Mouse (Mus musculus) midbrain, embryonic 16.5 days (tissue): Measurements from ENCODE around the gene Palld. TPM values are rescaled to one million over a fixed set of nuclear protein-coding genes. Genes with fewer than 3 reads are reported as not detected.

Experiments used
- ATAC-seq: fragments of 200-750 bp; cut with Nextera tagmentation; 2 replicates; pipeline ENCODE4 v1.8.0; 2017; ENCODE audit warnings: moderate TSS enrichment
- H3K27ac ChIP-seq: fragments of 300-500 bp; sonication (generic); 2 replicates; pipeline ENCODE4 v1.5.1; 2014; ENCODE audit warnings: mild to moderate bottlenecking, low read length, mixed read lengths
- H3K27me3 ChIP-seq: fragments of 300-500 bp; sonication (generic); 2 replicates; pipeline ENCODE4 v1.6.1; 2014; ENCODE audit warnings: low read depth, low read length, mixed read lengths; ENCODE audit not compliant: control insufficient read depth, insufficient read depth
- H3K36me3 ChIP-seq: fragments of 300-500 bp; sonication (generic); 2 replicates; pipeline ENCODE4 v1.6.1; 2014; ENCODE audit warnings: mild to moderate bottlenecking, low read length, moderate library complexity, mixed read lengths; ENCODE audit not compliant: control insufficient read depth, insufficient read depth
- H3K4me1 ChIP-seq: fragments of 300-500 bp; sonication (generic); 2 replicates; pipeline ENCODE4 v1.6.1; 2014; ENCODE audit warnings: mild to moderate bottlenecking, low read length, mixed read lengths; ENCODE audit not compliant: control insufficient read depth, insufficient read depth
- H3K4me2 ChIP-seq: fragments of 300-500 bp; sonication (generic); 2 replicates; pipeline ENCODE4 v1.6.1; 2014; ENCODE audit warnings: mild to moderate bottlenecking, low read length, mixed read lengths
- H3K4me3 ChIP-seq: fragments of 300-500 bp; sonication (generic); 2 replicates; pipeline ENCODE4 v1.5.1; 2014; ENCODE audit warnings: low read depth, mild to moderate bottlenecking, low read length, moderate library complexity, mixed read lengths
- H3K9ac ChIP-seq: fragments of 300-500 bp; sonication (generic); 2 replicates; pipeline ENCODE4 v1.6.1; 2014; ENCODE audit warnings: low read depth, low read length, mixed read lengths
- H3K9me3 ChIP-seq: fragments of 300-500 bp; sonication (generic); replicated peaks from 2 replicates; pipeline ENCODE4 v1.6.1; 2014; ENCODE audit warnings: mild to moderate bottlenecking, low read length, mixed read lengths; ENCODE audit not compliant: control insufficient read depth, poor library complexity, severe bottlenecking
- WGBS: fragments of 180-500 bp; shearing (Covaris S2); extraction: QIAGEN DNeasy Blood & Tissue Kit; methylation state at CpG from one replicate; pipeline ENCODE4 v1.1.7; 2014; 5-methylcytosine and 5-hydroxymethylcytosine counted together
- polyA plus RNA-seq: library from polyadenylated mRNA; unstranded; fragments of >200 nt; fragmentation: Nextera tagmentation; extraction: Ambion mirVana; gene quantifications from 2 replicates; pipeline ENCODE4 v1.2.1, GENCODE M21; 2015

The Palld gene
- polyA plus RNA-seq, 1 experiment from 2014 or later, result 15.4 TPM

GRCm38 (mm10) chr8:61681217-61681616 is 221.3 kb downstream of the Palld start:
- H3K27me3 ChIP-seq, result no peaks in the 10 kb centered on the region
- H3K4me2 ChIP-seq, result no peak overlapping the region
- ATAC-seq, result no peak
- no peak overlapping the region for H3K27ac ChIP-seq
- no peaks in the 10 kb centered on the region for H3K4me1 ChIP-seq
- no peaks in the 10 kb centered on the region for H3K9me3 ChIP-seq
- WGBS, result 93% methylated on average over 3 of the region's 3 CpGs
- no peaks in the 10 kb centered on the region for H3K36me3 ChIP-seq
- H3K4me3 ChIP-seq, result no peak overlapping the region
- H3K9ac ChIP-seq, result no peak overlapping the region

- Histone ChIP-seq H3K4me3 (no peak overlapping the region), H3K4me1 (no peaks in the 10 kb centered on the region), H3K4me2 (no peak overlapping the region), H3K36me3 (no peaks in the 10 kb centered on the region), H3K27ac (no peak overlapping the region), H3K9ac (no peak overlapping the region), H3K9me3 (no peaks in the 10 kb centered on the region), H3K27me3 (no peaks in the 10 kb centered on the region)
- WGBS, result 85% methylated on average over 5 of the region's 5 CpGs
- ATAC-seq, result no peak
These were observed 225.3 kb downstream of the Palld start for GRCm38 (mm10) chr8:61677227-61677626.

GRCm38 (mm10) chr8:61671151-61671550 is 231.3 kb downstream of the Palld start:
- Histone ChIP-seq H3K27me3 (no peaks in the 10 kb centered on the region), H3K4me1 (peaks cover 3% of the 10 kb centered on the region; the same call in 1 of the 2 replicates), H3K4me2 (no peak overlapping the region)

DNA sequence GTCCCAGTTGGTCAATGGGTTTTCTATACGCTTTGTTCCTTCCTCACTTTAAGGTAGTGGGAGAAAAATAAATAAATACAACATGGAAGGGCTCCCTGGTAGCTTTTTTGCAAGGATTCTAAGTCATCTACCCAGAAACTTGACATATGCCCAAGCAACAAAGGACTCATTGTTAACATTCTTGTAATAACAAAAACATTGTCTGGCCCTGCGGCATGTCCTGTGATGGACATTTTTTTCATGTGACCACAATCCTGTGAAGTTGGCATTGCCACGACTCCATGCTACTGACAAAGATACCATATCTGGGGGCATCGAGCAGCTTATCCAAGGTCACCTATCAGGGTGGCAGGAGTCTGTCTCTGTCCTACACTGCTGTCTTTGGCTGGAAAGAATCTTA is 232.1 kb downstream of the Palld start:
- Histone ChIP-seq H3K27ac (no peak overlapping the region), H3K4me3 (no peak overlapping the region), H3K4me2 (no peak overlapping the region), H3K27me3 (no peaks in the 10 kb centered on the region), H3K4me1 (peaks cover 3% of the 10 kb centered on the region; the same call in 1 of the 2 replicates), H3K36me3 (no peaks in the 10 kb centered on the region), H3K9me3 (no peaks in the 10 kb centered on the region), H3K9ac (no peak overlapping the region)
- WGBS, result 68% methylated on average over 4 of the region's 4 CpGs
- no peak for ATAC-seq

More at GRCm38 (mm10) chr8:61671151-61671550, 231.3 kb downstream of the Palld start:
- Histone ChIP-seq H3K9me3 (no peaks in the 10 kb centered on the region), H3K4me3 (no peak overlapping the region), H3K9ac (no peak overlapping the region), H3K36me3 (no peaks in the 10 kb centered on the region), H3K27ac (no peak overlapping the region)
- no peak for ATAC-seq

DNA sequence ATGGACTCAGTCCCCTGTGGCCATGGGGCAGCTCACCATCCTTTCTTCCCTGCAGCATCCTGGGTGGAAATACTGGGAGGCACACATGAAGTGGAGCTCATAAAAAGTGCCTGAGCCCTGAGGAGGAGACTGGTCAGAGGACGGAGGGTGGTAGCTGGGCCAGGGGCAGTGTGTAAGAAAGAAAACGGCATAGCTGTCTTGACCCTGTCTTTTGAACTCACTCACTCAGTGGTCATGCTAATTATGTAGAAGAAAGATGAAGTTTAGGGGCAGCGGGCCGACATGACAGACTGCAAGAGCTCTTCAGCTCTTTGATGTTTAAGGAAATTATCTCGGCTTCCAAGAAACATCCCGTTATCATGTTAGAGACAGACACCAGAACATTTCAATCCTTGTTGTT is 235.6 kb downstream of the Palld start:
- Histone ChIP-seq H3K4me3 (no peak overlapping the region), H3K36me3 (no peaks in the 10 kb centered on the region), H3K27ac (no peak overlapping the region), H3K4me2 (no peak overlapping the region), H3K9me3 (no peaks in the 10 kb centered on the region), H3K4me1 (peaks cover 3% of the 10 kb centered on the region; the same call in 1 of the 2 replicates), H3K27me3 (no peaks in the 10 kb centered on the region), H3K9ac (no peak overlapping the region)
- ATAC-seq, result peak; percentile 45; the same call in 1 of the 2 replicates
- 15% methylated on average over 6 of the region's 6 CpGs for WGBS

GRCm38 (mm10) chr8:61665021-61665420 is 237.5 kb downstream of the Palld start:
- Histone ChIP-seq H3K4me3 (no peak overlapping the region), H3K4me1 (peaks cover 3% of the 10 kb centered on the region; the same call in 1 of the 2 replicates), H3K36me3 (no peaks in the 10 kb centered on the region), H3K27ac (no peak overlapping the region), H3K9ac (no peak overlapping the region), H3K9me3 (no peaks in the 10 kb centered on the region), H3K4me2 (no peak overlapping the region), H3K27me3 (no peaks in the 10 kb centered on the region)
- WGBS, result 64% methylated on average over 8 of the region's 8 CpGs
- no peak for ATAC-seq

DNA sequence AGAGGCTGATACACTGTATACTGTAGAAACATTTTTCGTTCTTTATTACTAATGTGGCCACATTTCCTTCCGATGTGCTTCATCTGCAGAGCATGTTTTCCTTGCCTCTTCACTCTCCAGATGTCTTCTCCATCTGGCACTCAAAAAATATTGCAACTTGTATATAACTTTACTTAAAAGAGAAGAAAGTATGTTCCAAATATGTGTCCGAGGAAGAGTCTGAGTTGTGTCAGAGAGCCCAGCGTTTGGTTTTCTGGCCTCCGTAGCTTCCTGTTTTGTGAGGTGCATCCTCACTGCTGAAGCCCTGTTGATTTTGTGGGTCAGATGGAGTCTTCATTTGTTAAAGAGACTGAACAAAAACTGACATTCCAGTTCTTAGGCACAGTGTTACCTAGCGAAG is 238.3 kb downstream of the Palld start:
- Histone ChIP-seq H3K4me2 (no peak overlapping the region), H3K36me3 (no peaks in the 10 kb centered on the region), H3K27me3 (no peaks in the 10 kb centered on the region), H3K4me3 (no peak overlapping the region), H3K4me1 (peaks cover 3% of the 10 kb centered on the region; the same call in 1 of the 2 replicates), H3K9me3 (no peaks in the 10 kb centered on the region), H3K27ac (no peak overlapping the region), H3K9ac (no peak overlapping the region)
- WGBS, result 93% methylated on average over 6 of the region's 6 CpGs
- ATAC-seq, result no peak

DNA sequence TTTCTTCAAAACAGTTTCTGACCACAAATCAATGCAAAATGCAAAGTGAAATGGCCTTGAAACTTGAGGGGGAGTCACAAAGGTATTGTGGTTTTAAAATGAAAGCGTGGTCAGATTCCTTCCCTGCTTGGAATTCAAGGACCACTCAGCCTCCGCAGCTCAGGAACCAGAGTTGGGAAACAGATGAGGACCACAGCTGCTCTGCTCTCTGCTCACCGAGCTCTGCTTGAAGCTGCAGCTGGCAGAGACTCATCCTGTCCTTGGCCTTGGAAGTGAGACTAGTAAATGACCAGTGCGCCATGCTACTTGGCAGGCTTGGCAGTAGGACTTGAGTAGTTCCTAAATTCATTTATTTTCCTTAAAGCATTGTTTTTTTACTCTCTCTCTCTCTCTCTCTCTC is 239.7 kb downstream of the Palld start:
- Histone ChIP-seq H3K36me3 (no peaks in the 10 kb centered on the region), H3K27ac (no peak overlapping the region), H3K4me1 (peaks cover 3% of the 10 kb centered on the region; the same call in 1 of the 2 replicates), H3K27me3 (no peaks in the 10 kb centered on the region), H3K4me3 (no peak overlapping the region), H3K9me3 (no peaks in the 10 kb centered on the region), H3K4me2 (no peak overlapping the region), H3K9ac (no peak overlapping the region)
- 86% methylated on average over 4 of the region's 4 CpGs for WGBS
- no peak for ATAC-seq

DNA sequence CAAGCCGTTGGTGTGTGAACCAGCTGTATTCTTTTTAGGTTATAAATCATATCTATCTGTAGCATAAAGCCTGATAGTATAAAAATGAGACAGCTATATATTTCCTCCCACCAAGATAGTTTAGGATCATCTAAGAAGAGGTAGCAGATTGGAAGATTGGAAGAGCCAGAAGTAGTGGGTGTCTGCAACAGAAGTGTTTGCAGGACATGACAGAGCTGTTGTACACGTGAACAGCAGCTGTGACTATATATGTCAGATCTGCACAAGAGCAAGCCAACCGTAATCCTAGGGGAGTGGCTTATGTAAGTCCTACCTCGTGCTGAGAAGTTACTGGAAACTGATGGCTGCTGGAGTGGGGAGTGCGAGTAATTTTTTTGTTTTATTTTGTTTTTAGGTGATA is 240.9 kb downstream of the Palld start:
- Histone ChIP-seq H3K4me2 (no peak overlapping the region), H3K4me3 (no peak overlapping the region), H3K27ac (no peak overlapping the region), H3K9ac (no peak overlapping the region), H3K27me3 (no peaks in the 10 kb centered on the region), H3K9me3 (no peaks in the 10 kb centered on the region), H3K4me1 (no peaks in the 10 kb centered on the region), H3K36me3 (no peaks in the 10 kb centered on the region)
- 94% methylated on average over 5 of the region's 5 CpGs for WGBS
- ATAC-seq, result no peak
